Mouse (Mus musculus) olfactory bulb, adult 2 months (tissue): ENCODE data around the gene Ddah1. TPM values are rescaled to one million over a fixed set of nuclear protein-coding genes. Genes with fewer than 3 reads are reported as not detected.

Experiments
- H3K27ac ChIP-seq: fragments of 200-500 bp; 2 replicates; pipeline ENCODE4 v1.5.1; 2012; ENCODE audit warnings: low read depth, low read length; ENCODE audit not compliant: insufficient read depth
- H3K4me1 ChIP-seq: fragments of 200-500 bp; 2 replicates; pipeline ENCODE4 v1.6.1; 2012; ENCODE audit warnings: low read length; ENCODE audit not compliant: control insufficient read depth, insufficient read depth
- H3K4me3 ChIP-seq: fragments of 200-500 bp; 2 replicates; pipeline ENCODE4 v1.5.1; 2012; ENCODE audit warnings: mild to moderate bottlenecking, low read depth, low read length, moderate library complexity; ENCODE audit not compliant: insufficient read depth
- CTCF ChIP-seq: fragments of 200-500 bp; IDR thresholded peaks from 2 replicates; pipeline ENCODE4 v1.5.1; 2012; ENCODE audit warnings: low read depth, mild to moderate bottlenecking, low read length, moderate library complexity; ENCODE audit not compliant: insufficient read depth
- POLR2A ChIP-seq: fragments of 200-500 bp; IDR thresholded peaks from 2 replicates; pipeline ENCODE4 v1.6.1; 2012; ENCODE audit warnings: mild to moderate bottlenecking, low read depth, low read length, moderate library complexity; ENCODE audit not compliant: insufficient read depth
- WGBS: fragments of 180-500 bp; shearing (Covaris S2); methylation state at CpG from one replicate; pipeline ENCODE4 v1.1.7; 2018; 5-methylcytosine and 5-hydroxymethylcytosine counted together
- polyA plus RNA-seq: library from polyadenylated mRNA; stranded (reverse); fragments of >200 nt; gene quantifications from 2 replicates; pipeline ENCODE4 v1.2.4, GENCODE M21; 2012; ENCODE audit warnings: low replicate concordance; ENCODE audit not compliant: missing spikeins, insufficient read depth, insufficient read length

Ddah1 gene
- polyA plus RNA-seq, 1 experiment = not detected

DNA sequence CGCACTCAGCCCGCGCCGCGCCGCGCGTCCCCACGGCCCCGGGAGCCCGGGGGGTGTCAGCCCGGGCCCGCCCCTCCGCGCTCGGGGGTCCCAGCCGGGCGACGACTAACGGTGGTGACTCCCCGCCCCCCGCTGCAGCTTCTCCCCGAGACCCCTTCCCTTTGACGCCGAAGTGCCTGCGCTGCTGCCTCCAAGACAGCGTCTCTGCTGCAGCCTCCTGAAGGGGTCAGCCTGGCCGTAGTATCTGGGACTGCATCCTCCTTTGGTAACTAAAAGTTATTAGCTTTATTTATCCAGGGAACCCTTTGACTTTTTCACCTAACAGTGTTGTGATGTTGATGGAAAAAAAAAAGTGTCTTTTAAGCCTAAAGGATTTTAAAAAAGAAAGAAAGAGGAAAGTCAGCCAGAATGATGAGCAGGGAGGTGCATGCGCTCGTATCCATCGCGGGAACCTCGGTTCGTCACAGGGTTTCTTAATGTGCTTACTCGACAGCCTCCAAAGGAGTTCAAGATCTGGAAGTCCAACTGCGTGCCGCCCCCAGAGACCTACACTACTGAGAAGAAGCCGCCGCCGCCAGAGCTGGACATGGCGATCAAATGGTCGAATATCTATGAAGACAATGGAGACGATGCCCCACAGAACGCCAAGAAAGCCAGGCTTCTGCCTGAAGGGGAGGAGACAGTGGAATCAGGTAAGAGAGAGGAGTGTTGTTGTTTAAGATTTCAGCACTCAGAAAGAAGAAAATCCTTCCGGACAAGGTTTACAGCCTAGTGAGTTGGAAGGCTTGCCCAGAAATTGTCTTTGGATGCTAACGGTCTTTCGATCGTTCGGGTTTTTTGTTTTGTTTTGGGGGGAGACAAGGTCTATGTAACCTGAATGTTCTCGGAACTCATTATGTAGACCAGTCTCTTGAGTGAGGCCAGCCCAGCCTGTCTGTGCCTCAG is 180.2 kb downstream of the Ddah1 start:
- H3K4me1 ChIP-seq = peaks cover 11% of the 10 kb centered on the region
- H3K4me3 ChIP-seq = peak overlapping the region; percentile 70
- H3K27ac ChIP-seq = no peak overlapping the region
- TF ChIP-seq POLR2A (no peak), CTCF (no peak)
- WGBS = 14% methylated on average over 50 of the region's 50 CpGs

DNA sequence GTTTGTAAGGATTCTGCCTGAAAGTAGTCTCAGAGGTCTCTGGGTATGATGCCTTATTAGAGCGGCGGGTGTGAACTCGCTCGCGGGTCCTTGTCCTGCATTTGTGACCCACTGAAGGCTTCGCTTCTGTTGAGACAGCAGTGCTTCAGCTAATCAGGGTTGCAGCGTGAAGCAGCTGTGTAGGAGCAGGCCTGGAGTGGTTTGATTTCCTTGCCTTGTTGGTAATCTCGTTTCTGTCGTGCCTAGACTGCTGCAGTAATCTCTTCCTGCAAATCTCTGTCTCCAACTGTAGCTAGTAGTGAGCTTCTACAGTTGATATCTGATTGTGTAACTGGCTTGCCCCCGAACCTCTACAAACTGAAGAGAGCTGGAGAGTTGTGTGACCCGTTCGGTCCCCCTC is 180.9 kb downstream of the Ddah1 start:
- 70% methylated on average over 12 of the region's 12 CpGs for WGBS

DNA sequence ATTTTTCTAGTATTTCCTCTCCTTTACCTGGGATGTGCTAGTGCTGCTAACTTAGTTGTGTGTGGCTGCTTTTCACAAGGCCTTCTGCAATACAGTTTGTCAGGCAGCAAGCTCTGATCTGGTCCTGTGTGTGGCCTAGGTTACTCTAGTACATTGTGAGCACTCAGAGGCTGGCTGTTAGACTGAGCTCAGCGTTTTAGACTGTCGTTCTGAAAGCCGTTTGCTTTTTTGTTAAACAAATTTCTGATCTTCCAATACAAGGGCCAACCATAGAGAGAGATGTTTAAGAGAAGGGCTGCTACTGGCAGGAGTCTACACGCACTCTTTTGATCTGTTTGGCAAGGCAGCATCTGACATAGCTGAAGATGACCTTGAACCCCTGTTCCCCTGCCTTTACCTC is 181.5 kb downstream of the Ddah1 start:
- no peak overlapping the region for H3K4me3 ChIP-seq
- no peak overlapping the region for H3K27ac ChIP-seq
- H3K4me1 ChIP-seq = peaks cover 11% of the 10 kb centered on the region
- TF ChIP-seq CTCF (no peak), POLR2A (no peak)
- 50% methylated on average over 4 of the region's 4 CpGs for WGBS

More for the DNA sequence above, 180.9 kb downstream of the Ddah1 start:
- TF ChIP-seq POLR2A (no peak), CTCF (no peak)
- Histone ChIP-seq H3K27ac (no peak overlapping the region), H3K4me3 (peak overlapping the region; percentile 70), H3K4me1 (peaks cover 11% of the 10 kb centered on the region)

GRCm38 (mm10) chr3:145941971-145942370 is 183.5 kb downstream of the Ddah1 start:
- Histone ChIP-seq H3K4me3 (no peak overlapping the region), H3K27ac (no peak overlapping the region)
- TF ChIP-seq CTCF = no peak
- TF ChIP-seq POLR2A = no peak

More at GRCm38 (mm10) chr3:145941971-145942370, 183.5 kb downstream of the Ddah1 start:
- 8% methylated on average over 3 of the region's 3 CpGs for WGBS
- H3K4me1 ChIP-seq = peaks cover 11% of the 10 kb centered on the region

Other genes with a start within 250 kb of the Ddah1 start
- not detected in 2 replicates for gene Znhit6, start 182.5 kb upstream of the Ddah1 start, polyA plus RNA-seq
- gene Ccn1, start 108.7 kb upstream of the Ddah1 start, polyA plus RNA-seq = not detected in 2 replicates
- not detected in 2 replicates for gene Bcl10, start 164.1 kb downstream of the Ddah1 start, polyA plus RNA-seq
- not detected in 2 replicates for gene 2410004B18Rik, start 179.3 kb downstream of the Ddah1 start, polyA plus RNA-seq
- not detected in 2 replicates for gene Syde2, start 229.2 kb downstream of the Ddah1 start, polyA plus RNA-seq